Mouse (Mus musculus): ENCODE results near the gene Meis3.

The Meis3 gene

GRCm38 (mm10) chr7:16210862-16211365, 36.0 kb downstream of the Meis3 start:
- 71% methylated on average over 12 of the region's 12 CpGs for WGBS

- WGBS: 91% methylated on average over 6 of the region's 6 CpGs
Observed at GRCm38 (mm10) chr7:16213196-16213595, 38.3 kb downstream of the Meis3 start.

GRCm38 (mm10) chr7:16213986-16214385, 39.1 kb downstream of the Meis3 start:
- WGBS: 91% methylated on average over 9 of the region's 9 CpGs

- 1% methylated on average over 34 of the region's 34 CpGs for WGBS
Observed at GRCm38 (mm10) chr7:16221582-16222272, 46.8 kb downstream of the Meis3 start, which contains the start of gene Dhx34. Gene Dhx34, minus strand, starts transcription at chr7:16222037.

GRCm38 (mm10) chr7:16229869-16230268, 55.0 kb downstream of the Meis3 start:
- 68% methylated on average over 5 of the region's 5 CpGs for WGBS

All from cerebral cortex, adult 2 months (tissue).